Mouse (Mus musculus) C2C12 (cell line): Measurements from ENCODE around the gene Ppa1.

Experiments used
- CEBPB ChIP-seq: IDR thresholded peaks from one replicate; pipeline ENCODE4 v1.6.1; 2011; ENCODE audit warnings: low read depth, mild to moderate bottlenecking, control low read depth, moderate library complexity
- CTCF ChIP-seq: IDR thresholded peaks from one replicate; pipeline ENCODE4 v1.5.1; 2011; ENCODE audit not compliant: control insufficient read depth, insufficient read depth, insufficient read length
- MAX ChIP-seq: IDR thresholded peaks from one replicate; pipeline ENCODE4 v1.6.1; 2011; ENCODE audit warnings: mild to moderate bottlenecking, control low read depth
- MYOD1 ChIP-seq: IDR thresholded peaks from one replicate; pipeline ENCODE4 v1.6.1; 2011; ENCODE audit warnings: low read depth; ENCODE audit not compliant: control insufficient read depth, insufficient read length

GRCm38 (mm10) chr10:61624771-61625170, 23.6 kb upstream of the Ppa1 start:
- TF ChIP-seq CTCF (no peak), MAX (no peak), CEBPB (no peak), MYOD1 (no peak)
